Mouse (Mus musculus) C3H10T1/2 (cell line): ENCODE results near the gene Ooep. TPM values are rescaled to one million over a fixed set of nuclear protein-coding genes. Genes with fewer than 3 reads are reported as not detected.

Experiments
- polyA plus RNA-seq, 2 experiments: library from polyadenylated mRNA; unstranded; fragments of >200 nt; fragmentation: generic; extraction: Trizol; gene quantifications; one replicate each; pipeline ENCODE4 v1.2.1; 2012; ENCODE audit warnings: missing spikeins in 2 of 2

Gene Ooep
- polyA plus RNA-seq = under 1 TPM; 0.01 to 0.06 TPM

GRCm38 (mm10) chr9:78378113-78378785 is at the start of gene Ooep:
Gene Ooep, minus strand, starts transcription at chr9:78378725.

DNA sequence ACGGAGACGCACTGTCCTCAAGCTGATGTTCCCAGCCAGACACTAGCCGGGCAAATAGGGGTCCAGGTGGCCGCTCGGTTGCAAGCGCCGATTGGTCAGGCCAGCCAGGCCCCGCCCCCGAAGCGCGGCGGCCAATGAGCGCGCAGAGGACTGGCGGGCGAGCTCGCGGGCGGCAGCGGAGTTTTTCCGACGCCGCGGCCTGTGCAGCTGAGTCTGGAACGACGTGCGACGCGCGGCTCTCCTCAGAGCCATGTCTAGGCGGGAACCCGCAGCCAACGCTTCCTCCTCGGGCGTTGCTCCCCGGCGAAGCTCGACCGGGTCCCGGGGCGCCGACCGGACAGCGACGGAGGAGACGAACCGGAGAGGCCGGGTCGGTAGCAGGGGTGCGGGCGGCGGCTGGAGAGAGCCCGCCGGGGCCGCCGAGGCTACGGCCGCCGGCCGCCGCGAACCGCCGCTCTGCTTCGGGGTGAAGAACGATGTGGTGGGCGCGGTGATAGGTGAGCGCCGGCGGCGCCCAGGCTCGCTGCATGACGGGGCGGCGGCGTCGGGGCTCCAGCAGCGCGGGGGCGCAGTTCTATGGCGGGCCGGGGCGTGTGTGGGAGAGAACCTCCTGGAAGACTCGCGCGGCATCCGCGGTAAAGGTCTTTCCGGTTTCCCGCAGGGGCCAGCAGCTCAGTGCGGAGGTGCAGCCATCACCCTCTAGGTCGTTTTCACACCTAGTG is 17.3 kb upstream of the Ooep start, which contains the start of gene Ddx43:
Ddx43 (plus strand) TSS at position 148 of the 722 bp plus-strand sequence.

DNA sequence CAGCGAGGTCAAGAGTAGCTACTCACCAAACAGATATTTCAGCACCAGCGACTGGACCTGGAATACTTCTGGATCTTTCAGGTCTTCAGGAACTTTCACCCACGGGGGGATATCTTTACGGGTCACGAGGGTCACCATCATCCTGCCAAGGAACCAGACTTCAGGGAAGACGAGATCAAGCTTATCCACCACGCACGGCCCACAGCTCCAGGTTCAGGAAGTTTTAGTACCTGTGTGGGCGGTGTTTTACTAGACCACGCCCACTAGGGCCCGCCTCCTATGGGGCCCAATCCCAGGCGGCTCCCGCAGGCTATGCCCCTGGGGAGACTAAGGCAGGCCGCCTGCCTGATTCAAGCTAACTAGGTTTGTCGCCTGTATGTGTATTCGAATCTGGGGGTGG is 10.6 kb downstream of the Ooep start, which contains the start of gene Dppa5a:
Dppa5a (minus strand) TSS at position 219 of the 400 bp plus-strand sequence.

GRCm38 (mm10) chr9:78355611-78356010 is 22.9 kb downstream of the Ooep start, which contains the start of gene Gsta2:
Gene Gsta2, minus strand, starts transcription at chr9:78355788.

DNA sequence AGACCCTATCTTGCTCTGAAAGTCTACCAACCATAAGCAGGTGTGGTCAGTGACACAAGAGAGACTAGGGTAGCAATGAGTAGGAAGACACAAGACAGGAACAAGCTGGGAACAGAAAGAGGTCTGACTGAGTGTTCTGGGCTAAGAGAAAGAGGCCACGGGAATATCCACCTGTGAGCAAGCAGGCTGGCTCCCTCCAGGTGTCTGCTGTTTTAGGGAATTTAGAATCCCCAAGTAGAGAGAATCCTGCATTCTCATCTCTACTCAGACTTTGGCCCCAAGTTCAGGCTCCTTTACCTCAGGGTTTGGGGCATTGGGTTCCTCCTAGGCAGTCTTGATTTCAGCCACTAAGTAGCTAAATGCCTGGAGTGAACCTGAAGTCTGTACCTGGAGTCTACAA is 51.2 kb downstream of the Ooep start, which contains the start of gene Omt2b:
Omt2b (plus strand) TSS at position 301 of the 400 bp plus-strand sequence.

Other genes starting within 250 kb of the Ooep start
- gene Gsta4, start 196.0 kb downstream of the Ooep start, polyA plus RNA-seq = 100 to 1,000 TPM in 1 of 2 experiments, 10 to 100 TPM in 1; 22.1 to 238 TPM
- gene Gsta1, start 148.1 kb downstream of the Ooep start, polyA plus RNA-seq = 1 to 10 TPM in 1 of 2 experiments, under 1 TPM in 1; 0.23 to 1.3 TPM
- under 1 TPM in 1 of 2 experiments, not detected in 1; 0.04 TPM for gene Gm3776, start 121.6 kb downstream of the Ooep start, polyA plus RNA-seq
- gene Gm10639, start 88.8 kb downstream of the Ooep start, polyA plus RNA-seq = under 1 TPM in 1 of 2 experiments, not detected in 1; 0.21 TPM
- under 1 TPM in 1 of 2 experiments, not detected in 1; 0.22 TPM for gene Omt2a, start 63.9 kb downstream of the Ooep start, polyA plus RNA-seq
- gene Omt2b, start 51.1 kb downstream of the Ooep start, polyA plus RNA-seq = under 1 TPM in 1 of 2 experiments, not detected in 1; 0.09 TPM
- under 1 TPM in 1 of 2 experiments, not detected in 1; 0.37 TPM for gene Gsta2, start 22.9 kb downstream of the Ooep start, polyA plus RNA-seq
- under 1 TPM in 1 of 2 experiments, not detected in 1; 0.05 TPM for gene Dppa5a, start 10.5 kb downstream of the Ooep start, polyA plus RNA-seq
- not detected for gene Ddx43, start 17.1 kb upstream of the Ooep start, polyA plus RNA-seq
- gene Cgas, start 64.5 kb upstream of the Ooep start, polyA plus RNA-seq = 1 to 10 TPM in 1 of 2 experiments, under 1 TPM in 1; 0.70 to 1.8 TPM
- 1 to 10 TPM; 4.5 to 7.6 TPM for gene Mto1, start 69.5 kb upstream of the Ooep start, polyA plus RNA-seq
- gene Gm17324, start 70.1 kb upstream of the Ooep start, polyA plus RNA-seq = under 1 TPM; 0.06 to 0.20 TPM
- gene Eef1a1, start 110.4 kb upstream of the Ooep start, polyA plus RNA-seq = 1,000 to 10,000 TPM; 3,547 to 7,697 TPM
- 1 to 10 TPM in 1 of 2 experiments, under 1 TPM in 1; 0.62 to 5.5 TPM for gene Slc17a5, start 209.3 kb upstream of the Ooep start, polyA plus RNA-seq
- 10 to 100 TPM in 1 of 2 experiments, 1 to 10 TPM in 1; 1.6 to 16.8 TPM for gene Cd109, start 236.8 kb upstream of the Ooep start, polyA plus RNA-seq